Mouse (Mus musculus): Measurements from ENCODE around the gene Pank2. TPM values are rescaled to one million over a fixed set of nuclear protein-coding genes. Genes with fewer than 3 reads are reported as not detected.
"Not testable (repeated sequence)": the region's sequence is repeated elsewhere in the genome, so short reads cannot be mapped to it uniquely, and the experiment has no call there.

Gene Pank2
- total RNA-seq (2021), result 10 to 100 TPM; 22.4 to 25.0 TPM

- intact Hi-C loops (cut with DNase I), result loop anchor here (5.0 kb wide), 2 partner anchors 90 to 155 kb away; partner anchors contain the start of gene Rnf24
- DNase-seq (ENCODE audit: low spot score), result peak; percentile 98
Observed at GRCm38 (mm10) chr2:131262213-131262672, at the start of gene Pank2. TSS of gene Pank2 (plus strand) at chr2:131262495.

DNA sequence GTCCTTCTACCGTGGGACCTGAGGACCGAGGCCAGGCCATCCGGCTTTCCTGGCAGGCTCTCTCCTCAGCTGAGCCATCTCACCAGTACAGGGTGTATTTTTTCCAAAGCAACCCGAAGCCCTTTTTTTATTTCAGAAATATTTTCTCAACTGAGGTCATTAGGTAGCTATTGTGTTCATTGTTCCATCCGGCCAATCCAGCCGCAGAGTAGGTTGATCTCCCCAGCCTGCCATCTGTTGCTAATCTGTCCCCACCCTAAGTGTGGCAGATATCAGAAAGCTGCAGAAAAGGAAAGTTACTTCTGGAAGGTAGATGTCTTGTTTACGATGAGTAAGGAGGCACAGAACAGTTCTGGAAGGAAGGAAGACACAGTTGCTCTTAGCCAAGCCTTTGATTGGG, 48.5 kb upstream of the Pank2 start:
- no peak for DNase-seq (ENCODE audit: low spot score)
- intact Hi-C loops (cut with DNase I), result no loop called here

DNA sequence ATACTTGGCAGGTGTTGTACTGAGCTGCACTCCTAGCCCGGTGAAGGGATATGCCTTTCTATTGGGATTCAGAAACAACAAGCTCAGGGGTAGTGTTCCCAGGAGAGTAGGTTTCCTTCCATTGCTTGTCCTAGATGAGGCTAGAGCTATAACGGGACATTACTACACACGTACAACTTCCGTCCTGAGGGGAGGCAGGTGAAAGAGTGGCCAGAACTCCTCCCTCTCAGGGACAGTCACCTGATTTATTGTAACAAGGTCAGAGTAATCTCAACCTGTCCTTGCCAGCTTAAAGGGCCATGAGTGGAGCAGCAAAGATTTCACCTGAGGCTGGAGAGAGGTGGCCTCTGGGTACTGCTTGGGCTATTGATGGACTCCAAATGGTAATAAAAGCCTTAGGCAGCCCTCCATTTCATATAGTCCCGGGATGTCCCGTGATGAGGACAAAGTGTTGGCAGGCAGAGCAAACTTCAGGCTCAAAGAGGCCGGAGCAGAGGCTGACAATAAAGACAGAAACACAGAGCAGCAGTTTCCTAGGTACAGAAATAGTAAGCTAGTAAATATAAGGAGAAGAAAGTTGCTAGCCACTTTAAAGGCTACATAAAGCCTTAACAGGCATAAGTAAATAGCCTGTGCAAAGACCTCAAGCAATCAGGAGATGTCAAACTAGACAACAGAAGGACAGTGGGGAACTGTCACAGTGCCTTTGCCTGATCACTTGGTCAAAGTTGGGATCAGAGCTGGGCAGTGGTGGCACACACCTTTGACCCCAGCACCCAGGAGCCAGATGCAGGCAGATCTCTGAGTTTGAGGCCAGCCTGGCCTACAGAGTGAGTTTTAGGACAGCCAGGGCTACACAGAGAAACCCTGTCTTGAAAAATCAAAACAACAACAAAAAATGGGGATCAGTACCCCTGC, 46.1 kb upstream of the Pank2 start:
- intact Hi-C loops (cut with DNase I), result loop anchor here (2.0 kb wide), 1 partner anchor 19 kb away; the partner anchor contains the start of gene Mavs
- DNase-seq (ENCODE audit: low spot score), result peak; percentile 34

GRCm38 (mm10) chr2:131220030-131220429, 42.3 kb upstream of the Pank2 start:
- DNase-seq (ENCODE audit: low spot score), result no peak
- intact Hi-C loops (cut with DNase I), result no loop called here

DNA sequence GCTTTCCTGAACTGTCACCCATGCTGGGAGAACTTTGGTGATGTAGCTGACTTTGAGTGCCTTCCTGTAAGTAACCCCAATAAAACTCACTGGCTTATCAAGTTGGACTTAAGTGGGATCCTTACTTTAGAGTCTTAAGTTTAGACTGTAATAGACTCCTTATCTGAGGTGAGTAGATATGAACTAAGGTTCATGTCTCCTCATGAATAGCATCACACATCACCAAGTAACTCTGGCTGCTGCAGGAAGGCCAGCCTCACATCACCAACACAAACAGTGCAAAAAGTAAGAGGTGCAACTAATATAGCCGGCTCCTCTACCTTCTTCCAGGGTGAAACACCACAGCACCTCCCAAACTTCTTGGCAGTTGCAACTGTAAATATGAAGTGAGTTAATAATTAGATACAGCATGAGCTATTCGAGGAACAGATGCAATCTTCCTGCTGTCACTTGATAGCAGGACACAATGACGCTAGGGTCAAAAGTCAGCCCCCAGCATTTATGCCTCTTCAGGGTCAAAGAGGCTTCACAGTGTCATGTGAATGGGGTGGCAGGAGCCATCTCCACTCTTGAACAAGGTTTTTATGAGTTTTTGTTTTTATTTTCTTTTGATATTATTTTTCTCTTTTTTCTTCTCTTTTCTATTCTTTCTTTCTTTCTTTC, 40.3 kb upstream of the Pank2 start:
- DNase-seq (ENCODE audit: low spot score), result no peak
- intact Hi-C loops (cut with DNase I), result no loop called here

GRCm38 (mm10) chr2:131222562-131222961, 39.7 kb upstream of the Pank2 start:
- intact Hi-C loops (cut with DNase I), result no loop called here
- DNase-seq (ENCODE audit: low spot score), result no peak

DNA sequence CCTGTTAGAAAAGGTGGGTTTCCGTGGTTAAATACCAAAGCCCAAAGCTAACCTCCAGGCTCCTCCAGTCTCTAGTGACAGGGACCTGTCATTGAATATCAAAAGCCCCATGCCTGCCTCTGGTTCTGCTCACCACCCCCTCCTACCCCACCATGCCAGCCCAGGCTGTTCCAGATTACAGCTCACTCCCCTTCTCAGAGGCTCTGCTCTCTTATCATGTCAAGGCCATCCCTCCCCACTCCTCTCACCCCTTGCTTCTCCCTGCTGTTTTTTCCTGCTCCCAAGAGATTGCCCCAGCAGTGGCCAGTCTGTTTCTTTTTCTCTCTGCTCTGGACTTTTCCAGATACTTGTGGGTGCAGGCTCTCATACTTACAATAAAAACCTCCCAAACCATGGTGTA, 38.7 kb upstream of the Pank2 start:
- no peak for DNase-seq (ENCODE audit: low spot score)
- intact Hi-C loops (cut with DNase I), result no loop called here

DNA sequence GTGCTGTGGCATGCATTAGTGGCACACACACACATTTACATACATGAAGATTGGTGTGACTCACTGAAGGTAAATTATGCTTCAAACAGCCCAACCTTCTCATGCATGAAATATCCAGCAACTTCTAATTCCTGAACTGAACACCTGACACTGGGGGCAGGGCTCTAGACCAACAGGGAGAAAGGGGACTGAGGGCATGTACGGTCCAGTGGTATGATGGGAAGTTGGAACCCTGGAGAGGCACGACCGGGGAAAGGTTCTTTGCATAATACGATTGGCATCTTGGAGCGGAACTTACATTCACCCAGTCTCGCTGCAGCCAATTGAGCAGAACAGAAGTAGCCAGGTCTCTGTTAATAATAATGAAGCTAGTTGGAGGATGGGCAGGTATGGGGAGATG, 37.1 kb upstream of the Pank2 start:
- no peak for DNase-seq (ENCODE audit: low spot score)
- intact Hi-C loops (cut with DNase I), result no loop called here

DNA sequence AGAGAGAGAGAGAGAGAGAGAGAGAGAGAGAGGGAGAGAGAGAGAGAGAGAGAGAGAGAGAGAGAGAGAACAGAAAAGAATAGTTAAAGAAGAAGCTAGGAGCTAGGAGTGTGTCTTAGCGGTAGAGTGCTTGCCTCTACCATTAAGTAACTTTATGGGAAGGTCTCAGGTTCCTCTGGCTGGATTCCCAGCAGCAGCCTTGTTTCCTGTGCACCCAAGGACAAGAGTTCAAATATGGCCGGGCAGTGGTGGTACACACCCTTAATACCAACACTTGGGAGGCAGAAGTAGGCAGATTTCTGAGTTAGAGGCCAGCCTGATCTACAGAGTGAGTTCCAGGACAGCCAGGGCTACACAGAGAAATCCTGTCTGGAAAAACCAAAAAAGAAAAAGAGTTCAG, 35.6 kb upstream of the Pank2 start:
- DNase-seq (ENCODE audit: low spot score); intact Hi-C loops (cut with DNase I): not testable (repeated sequence)

GRCm38 (mm10) chr2:131227243-131227642, 35.1 kb upstream of the Pank2 start:
- intact Hi-C loops (cut with DNase I), result no loop called here
- no peak for DNase-seq (ENCODE audit: low spot score)

DNA sequence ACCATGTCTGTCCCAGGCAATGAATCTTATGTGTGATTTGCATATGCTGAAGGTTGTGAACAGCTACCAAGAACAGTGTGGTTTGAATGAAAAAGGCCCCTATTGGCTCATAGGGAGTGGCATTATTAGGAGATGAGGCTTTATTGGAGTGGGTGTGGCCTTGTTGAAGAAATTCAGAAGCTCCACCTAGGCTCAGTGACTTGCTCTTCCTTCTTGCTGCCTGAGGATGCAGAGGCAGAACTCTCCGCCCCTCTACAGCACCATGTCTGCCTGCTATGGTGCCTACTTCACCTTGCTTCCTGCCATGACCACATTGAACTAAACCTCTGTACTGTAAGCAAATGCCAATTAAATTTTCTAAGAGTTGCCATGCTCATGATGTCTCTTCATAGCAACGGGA, 29.7 kb upstream of the Pank2 start:
- intact Hi-C loops (cut with DNase I), result no loop called here
- DNase-seq (ENCODE audit: low spot score), result no peak

DNA sequence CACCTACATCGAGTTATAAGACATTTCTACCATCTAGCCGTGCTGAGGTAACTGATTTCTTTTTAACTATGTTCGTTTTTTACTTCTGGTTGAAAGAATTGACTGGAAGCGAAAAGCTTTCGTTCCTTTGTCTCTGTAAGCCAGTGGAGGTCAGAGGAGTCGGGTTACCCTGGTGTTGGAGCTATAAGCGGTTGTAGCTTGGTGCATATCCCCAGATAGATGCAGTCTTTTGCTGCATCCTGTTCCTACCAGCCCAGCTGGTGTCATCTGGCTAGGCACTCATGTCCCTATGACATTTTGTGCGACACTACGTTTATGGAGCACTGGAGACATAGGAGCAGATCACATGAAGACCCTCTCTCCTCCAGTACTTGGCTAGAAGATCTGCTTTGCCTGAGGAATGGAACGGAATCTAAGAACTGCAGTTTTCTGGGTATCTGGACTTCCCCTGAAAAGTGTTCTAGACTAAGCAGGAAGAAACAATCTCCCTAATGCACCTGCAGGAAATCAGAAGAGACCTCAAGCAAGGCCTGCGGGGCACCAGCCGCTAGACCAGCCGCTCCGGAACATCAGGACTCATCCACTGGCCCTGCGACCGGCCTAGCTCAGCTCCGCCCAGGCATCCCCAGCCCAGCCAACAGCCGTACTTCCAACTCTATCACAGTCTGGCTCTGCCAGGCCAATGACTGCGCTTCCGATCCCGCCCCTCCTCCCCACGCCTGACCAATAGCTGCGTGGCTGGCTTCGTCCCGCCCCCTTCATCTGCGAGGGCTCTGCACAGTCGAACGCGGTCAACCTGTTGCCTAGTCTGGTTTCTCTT, 28.8 kb upstream of the Pank2 start, which contains the start of gene Mavs:
Mavs (plus strand) TSS at position 757 of the 820 bp plus-strand sequence.
- peak; percentile 95 for DNase-seq (ENCODE audit: low spot score)
- intact Hi-C loops (cut with DNase I), result loop anchor here (2.0 kb wide), 1 partner anchor 17 kb away; no protein-coding TSS in a partner anchor

DNA sequence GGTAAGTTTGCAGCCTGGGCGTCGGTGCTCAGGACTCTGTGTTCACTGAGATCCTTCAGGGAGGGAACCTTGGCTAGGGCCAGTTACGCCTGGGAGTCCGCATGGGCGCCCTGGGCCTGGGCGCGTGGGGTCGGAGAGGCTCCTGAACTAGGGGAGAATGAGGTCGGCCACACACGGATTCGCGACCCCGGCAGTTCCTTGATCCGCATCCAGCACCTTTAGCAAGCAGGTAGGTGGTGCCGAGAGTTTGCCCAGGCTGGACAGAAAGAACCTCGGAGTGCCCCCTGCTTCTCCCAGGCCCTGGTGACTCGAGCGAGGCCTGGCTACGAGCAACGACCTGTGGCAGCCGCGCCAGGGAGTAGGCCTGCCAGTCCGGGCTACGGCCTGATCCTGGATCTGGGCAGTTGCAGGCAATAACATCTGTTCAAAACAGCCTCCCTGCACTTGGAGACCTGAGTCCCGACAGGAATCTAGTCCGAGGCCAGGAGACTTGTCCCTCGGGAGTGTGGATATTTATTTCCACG, 28.1 kb upstream of the Pank2 start:
- DNase-seq (ENCODE audit: low spot score), result no peak
- intact Hi-C loops (cut with DNase I), result loop anchor here (2.0 kb wide), 1 partner anchor 17 kb away; no protein-coding TSS in a partner anchor

DNA sequence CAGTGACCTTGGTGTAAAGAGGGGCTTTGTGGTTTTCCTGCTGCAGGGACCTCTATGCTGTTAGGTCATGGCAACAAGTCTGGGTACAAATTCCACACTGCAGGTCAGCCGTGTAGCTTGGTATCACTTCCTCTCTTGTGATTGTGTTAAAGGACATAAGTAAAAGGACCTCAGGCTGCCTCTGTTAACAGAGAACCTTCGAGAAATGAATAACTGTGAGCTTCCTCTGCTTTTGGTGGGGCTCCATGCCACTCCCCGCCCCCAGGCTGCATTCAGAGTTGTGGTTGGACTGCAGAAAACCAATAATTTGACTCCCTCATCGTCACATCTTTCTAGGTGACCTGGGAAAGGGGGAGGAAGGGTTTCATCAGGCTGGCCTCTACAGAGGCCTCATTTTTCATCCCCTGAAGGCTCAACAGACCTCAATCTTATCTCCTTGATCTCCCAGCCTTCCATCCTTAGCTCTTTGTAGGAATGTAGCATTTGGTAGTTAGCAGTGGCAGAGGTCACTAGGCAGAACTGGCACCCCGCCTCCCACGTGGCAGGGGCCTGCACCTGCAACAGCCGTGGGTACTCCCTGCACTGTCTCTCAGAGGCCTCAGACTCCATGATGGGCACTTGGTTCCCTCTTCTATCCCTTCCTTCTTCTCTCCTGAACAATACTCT, 27.2 kb upstream of the Pank2 start:
- intact Hi-C loops (cut with DNase I), result loop anchor here (2.0 kb wide), 1 partner anchor 18 kb away; no protein-coding TSS in a partner anchor
- DNase-seq (ENCODE audit: low spot score), result no peak

DNA sequence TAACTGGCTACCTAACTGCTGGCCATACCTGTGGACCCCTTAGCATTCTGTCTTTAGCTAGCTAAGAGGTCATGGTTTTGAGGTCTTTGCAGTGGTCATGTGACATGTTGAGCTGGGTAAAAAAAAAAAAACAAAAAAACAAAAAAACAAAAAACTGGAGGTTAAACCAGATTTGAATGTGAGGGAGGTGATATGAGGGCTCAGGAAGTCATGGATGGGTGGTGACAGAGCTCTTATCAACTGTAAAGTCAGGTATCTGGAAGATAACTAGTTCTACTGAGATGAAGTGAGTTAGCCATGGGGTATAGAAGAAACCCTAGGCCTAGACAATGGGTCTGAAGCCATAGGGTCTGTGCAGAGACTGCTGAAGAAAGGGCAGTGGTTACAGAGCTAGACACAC, 20.1 kb upstream of the Pank2 start:
- no peak for DNase-seq (ENCODE audit: low spot score)
- intact Hi-C loops (cut with DNase I), result no loop called here

DNA sequence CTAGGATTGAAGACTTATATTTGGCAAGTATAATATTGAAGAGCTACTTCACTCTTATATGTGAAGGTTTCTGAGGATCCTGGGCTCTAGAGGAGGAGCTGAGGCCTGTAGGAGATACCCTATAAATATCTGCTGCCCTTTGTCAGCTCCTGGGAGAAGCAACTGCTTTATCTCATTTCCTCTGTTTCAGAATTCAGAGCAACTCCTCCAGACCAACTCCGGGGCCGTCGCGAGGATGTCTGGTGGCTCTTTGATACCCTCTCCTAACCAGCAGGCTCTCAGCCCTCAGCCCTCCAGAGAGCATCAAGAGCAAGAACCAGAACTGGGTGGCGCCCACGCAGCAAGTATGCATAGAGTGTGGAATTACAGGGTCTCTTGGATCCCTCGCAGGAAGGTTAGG, 19.4 kb upstream of the Pank2 start:
- no peak for DNase-seq (ENCODE audit: low spot score)
- intact Hi-C loops (cut with DNase I), result no loop called here

- intact Hi-C loops (cut with DNase I), result loop anchor here (2.0 to 10.0 kb wide), 4 partner anchors 43 to 289 kb away; partner anchors contain the start of gene Cenpb
- peak; percentile 52 for DNase-seq (ENCODE audit: low spot score)
Observed at GRCm38 (mm10) chr2:131253681-131254328, 8.5 kb upstream of the Pank2 start.

DNA sequence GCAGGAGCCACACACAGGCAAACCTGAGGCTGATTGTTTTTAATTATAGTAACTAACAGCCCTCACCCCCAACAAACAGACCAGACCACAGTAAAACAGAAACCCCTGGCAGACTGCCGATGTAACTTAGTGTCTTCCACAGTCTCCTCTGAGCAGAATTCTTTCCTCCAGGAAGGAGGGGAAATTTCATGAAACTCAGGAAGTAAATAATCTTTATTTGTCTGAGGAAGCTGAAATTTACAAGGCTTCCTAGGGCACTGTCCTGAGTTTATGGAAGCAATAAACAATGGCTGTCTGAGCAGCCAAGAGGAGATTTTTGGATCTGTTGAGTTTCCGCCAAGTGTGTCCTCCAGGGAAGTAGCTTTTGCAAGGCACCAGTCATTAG, 8.0 kb upstream of the Pank2 start:
- DNase-seq (ENCODE audit: low spot score), result no peak

More for the DNA sequence above, 8.0 kb upstream of the Pank2 start:
- intact Hi-C loops (cut with DNase I), result loop anchor here (2.0 to 10.0 kb wide), 2 partner anchors 160 to 290 kb away; no protein-coding TSS in a partner anchor
